Mouse (Mus musculus) ES-Bruce4 (cell line): Measurements from ENCODE around the gene Diexf.

Source experiments
- CTCF ChIP-seq: IDR thresholded peaks from one replicate; pipeline ENCODE4 v1.8.1; 2011; ENCODE audit warnings: low read depth, low read length
- POLR2A ChIP-seq: IDR thresholded peaks from one replicate; pipeline ENCODE4 v1.8.1; 2011; ENCODE audit warnings: low read length; ENCODE audit not compliant: insufficient read depth

DNA sequence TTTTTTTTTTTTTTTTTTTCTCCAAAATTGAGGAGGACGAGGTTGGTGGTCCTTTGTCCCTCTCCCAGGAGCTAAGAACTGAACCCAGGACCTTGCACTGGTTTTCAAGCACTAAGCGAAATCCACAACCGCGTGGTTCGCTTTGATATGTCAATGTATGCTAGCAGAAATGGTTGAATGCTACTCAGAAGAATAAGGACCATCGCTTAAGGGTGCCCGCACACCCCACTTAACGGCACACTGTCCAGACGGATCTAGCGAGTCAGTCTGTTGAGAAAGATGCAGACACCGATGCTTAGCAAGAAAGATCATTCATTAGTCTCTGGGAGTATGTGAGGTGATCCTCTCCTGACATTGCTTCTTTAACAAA, 369 bp upstream of the Diexf start:
- TF ChIP-seq POLR2A = no peak
- no peak for TF ChIP-seq CTCF
